Mouse (Mus musculus) neural tube, embryonic 13.5 days (tissue): ENCODE data around the gene Gm13199. TPM values are rescaled to one million over a fixed set of nuclear protein-coding genes. Genes with fewer than 3 reads are reported as not detected.

Source experiments
- ATAC-seq: fragments of 200-750 bp; cut with Nextera tagmentation; 2 replicates; pipeline ENCODE4 v1.8.0; 2017; ENCODE audit warnings: low read depth, mild to moderate bottlenecking, moderate TSS enrichment, moderate library complexity
- H3K27ac ChIP-seq: fragments of 300-500 bp; sonication (generic); replicated peaks from 2 replicates; pipeline ENCODE4 v1.5.1; 2015; ENCODE audit warnings: moderate library complexity, mild to moderate bottlenecking, inconsistent platforms
- H3K27me3 ChIP-seq: fragments of 300-500 bp; sonication (generic); 2 replicates; pipeline ENCODE4 v1.6.1; 2015; ENCODE audit warnings: mild to moderate bottlenecking, inconsistent platforms
- H3K36me3 ChIP-seq: fragments of 300-500 bp; sonication (generic); 2 replicates; pipeline ENCODE4 v1.6.1; 2015; ENCODE audit warnings: mild to moderate bottlenecking, inconsistent platforms
- H3K4me1 ChIP-seq: fragments of 300-500 bp; sonication (generic); replicated peaks from 2 replicates; pipeline ENCODE4 v1.6.1; 2015; ENCODE audit warnings: inconsistent platforms
- H3K4me2 ChIP-seq: fragments of 300-500 bp; sonication (generic); 2 replicates; pipeline ENCODE4 v1.6.1; 2015; ENCODE audit warnings: inconsistent platforms, mild to moderate bottlenecking, moderate library complexity
- H3K4me3 ChIP-seq: fragments of 300-500 bp; sonication (generic); 2 replicates; pipeline ENCODE4 v1.5.1; 2015; ENCODE audit warnings: mild to moderate bottlenecking, inconsistent platforms
- H3K9ac ChIP-seq: fragments of 300-500 bp; sonication (generic); 2 replicates; pipeline ENCODE4 v1.6.1; 2015; ENCODE audit warnings: moderate library complexity, mild to moderate bottlenecking, inconsistent platforms
- H3K9me3 ChIP-seq: fragments of 300-500 bp; sonication (generic); 2 replicates; pipeline ENCODE4 v1.6.1; 2016; ENCODE audit warnings: inconsistent platforms
- WGBS: fragments of 180-500 bp; shearing (Covaris S2); methylation state at CpG from one replicate; pipeline ENCODE4 v1.1.7; 2015; 5-methylcytosine and 5-hydroxymethylcytosine counted together
- polyA plus RNA-seq: library from polyadenylated mRNA; unstranded; fragments of >200 nt; fragmentation: Nextera tagmentation; extraction: Ambion mirVana; gene quantifications from 2 replicates; pipeline ENCODE4 v1.2.1, GENCODE M21; 2015

Gm13199 gene
- polyA plus RNA-seq, 1 experiment from 2014 or later, result 0.85 TPM

DNA sequence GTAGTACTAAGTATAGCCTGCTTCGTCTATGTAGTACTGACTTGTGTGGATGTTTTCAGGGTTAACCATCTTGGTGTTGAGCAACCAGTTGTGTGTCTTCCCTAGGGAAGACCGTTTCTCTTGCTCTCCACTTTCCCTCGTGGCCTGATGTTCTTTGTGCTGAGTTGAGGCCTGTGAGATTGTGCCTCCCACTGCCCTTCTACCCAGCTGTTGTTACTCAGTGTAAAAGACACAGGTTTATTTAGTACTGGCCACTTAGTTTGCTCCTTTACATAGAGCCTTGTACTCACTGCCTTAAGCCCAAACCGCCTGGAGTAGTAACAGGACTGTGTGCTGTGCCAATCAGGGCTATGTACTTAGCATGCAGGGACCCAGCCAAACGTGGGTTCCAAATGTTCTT is 10.9 kb downstream of the Gm13199 start:
- H3K27me3 ChIP-seq, result no peaks in the 10 kb centered on the region
- no peak overlapping the region for H3K4me2 ChIP-seq
- H3K36me3 ChIP-seq, result peaks cover 31% of the 10 kb centered on the region
- ATAC-seq, result no peak
- peaks cover 3% of the 10 kb centered on the region; the same call in 1 of the 2 replicates for H3K4me1 ChIP-seq
- no peak overlapping the region for H3K9ac ChIP-seq
- WGBS, result 86% methylated on average over 5 of the region's 5 CpGs
- H3K9me3 ChIP-seq, result no peaks in the 10 kb centered on the region
- H3K4me3 ChIP-seq, result no peak overlapping the region
- H3K27ac ChIP-seq, result no peak overlapping the region

DNA sequence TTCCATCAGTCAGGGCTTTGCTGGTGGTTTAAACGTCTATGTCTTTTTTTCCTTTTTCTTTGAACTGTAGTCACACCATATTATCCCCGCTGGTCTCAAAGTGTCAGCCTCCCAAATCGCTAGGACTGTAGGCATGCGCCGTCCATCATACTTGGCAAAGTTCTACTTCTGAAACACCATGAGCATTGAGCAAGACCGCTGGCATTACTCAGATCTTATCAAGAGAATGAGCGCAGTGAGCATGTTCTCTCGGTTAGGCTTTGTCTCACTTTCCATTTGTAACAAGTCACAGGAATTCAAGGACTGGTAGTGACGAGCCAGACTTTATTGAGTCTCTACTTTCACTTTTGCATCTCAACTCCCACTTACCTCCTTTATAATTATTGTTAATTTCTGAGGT is 11.6 kb downstream of the Gm13199 start:
- Histone ChIP-seq H3K9ac (no peak overlapping the region), H3K4me1 (peaks cover 10% of the 10 kb centered on the region), H3K27me3 (no peaks in the 10 kb centered on the region), H3K9me3 (no peaks in the 10 kb centered on the region), H3K36me3 (peaks cover 27% of the 10 kb centered on the region; the same call in 1 of the 2 replicates), H3K27ac (no peak overlapping the region), H3K4me2 (no peak overlapping the region), H3K4me3 (no peak overlapping the region)
- ATAC-seq, result no peak
- WGBS, result 95% methylated on average over 9 of the region's 9 CpGs

DNA sequence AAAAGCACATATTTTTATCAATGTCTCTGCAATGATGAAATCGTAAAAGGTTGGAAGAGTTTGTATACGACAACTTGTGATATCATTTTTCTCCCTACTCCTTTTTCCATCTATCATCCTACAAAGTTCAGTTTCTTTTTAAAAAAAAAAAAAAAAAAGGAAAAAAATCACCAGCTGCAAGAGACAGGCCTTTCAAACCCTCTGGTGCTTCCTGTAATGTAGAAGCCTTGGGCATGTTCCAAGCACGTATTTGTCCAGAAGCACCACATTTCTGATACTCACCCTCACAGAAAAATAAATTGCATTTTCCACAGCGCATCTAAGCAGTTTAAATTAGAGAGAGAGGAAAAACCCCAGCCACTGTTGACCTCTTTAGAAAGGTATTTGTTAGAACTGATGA is 16.9 kb downstream of the Gm13199 start:
- no peak for ATAC-seq
- peak overlapping the region; percentile 68 for H3K4me2 ChIP-seq
- H3K4me3 ChIP-seq, result peak overlapping the region; percentile 73
- H3K27ac ChIP-seq, result no peak overlapping the region
- H3K9me3 ChIP-seq, result no peaks in the 10 kb centered on the region
- H3K27me3 ChIP-seq, result no peaks in the 10 kb centered on the region
- peak overlapping the region; percentile 75 for H3K9ac ChIP-seq
- H3K4me1 ChIP-seq, result peaks cover 24% of the 10 kb centered on the region
- peaks cover 23% of the 10 kb centered on the region for H3K36me3 ChIP-seq
- 39% methylated on average over 4 of the region's 4 CpGs for WGBS

DNA sequence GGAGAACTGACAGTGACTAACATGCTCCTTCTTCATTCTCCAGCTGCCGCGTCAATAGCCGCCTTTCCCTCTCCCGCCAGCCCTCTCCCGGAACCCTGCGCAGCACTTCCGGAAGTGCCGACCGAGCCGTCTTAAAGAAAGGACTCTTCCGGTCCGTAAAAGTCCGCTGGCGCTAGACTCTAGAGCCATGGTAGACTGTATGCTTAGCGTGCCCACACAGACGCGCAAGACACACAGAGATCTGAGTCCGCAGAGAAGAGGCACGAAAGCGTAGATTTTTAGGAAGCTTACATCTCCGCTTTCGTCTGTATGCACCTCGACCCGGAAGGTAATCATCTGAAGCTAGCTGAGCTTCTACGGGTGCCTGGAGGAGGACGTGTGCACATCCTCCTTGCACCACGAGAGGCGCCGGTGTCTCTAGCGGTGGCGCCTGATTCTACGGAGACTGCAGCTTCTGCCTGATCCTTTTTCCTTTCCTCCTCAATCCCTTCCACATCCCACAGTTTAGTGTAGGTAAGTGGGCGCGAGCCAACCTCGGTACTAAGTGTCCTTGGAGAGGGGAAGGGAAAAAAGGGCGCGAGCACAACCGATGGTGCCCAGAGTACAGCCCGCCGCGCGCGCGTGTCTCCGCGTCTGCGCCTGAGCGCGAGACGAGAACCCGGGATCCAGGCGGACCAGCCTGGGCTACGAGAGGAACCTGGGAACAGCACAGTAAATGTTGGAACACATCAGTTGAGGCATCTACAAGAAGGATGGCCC is 17.7 kb downstream of the Gm13199 start, which contains the start of the genes Nudt5 and Cdc123:
TSS of gene Nudt5 (plus strand) at position 147 of the 759 bp plus-strand sequence.
TSS of gene Cdc123 (minus strand) at position 292 of the 759 bp plus-strand sequence.
- WGBS, result under 1% methylated on average over 53 of the region's 53 CpGs
- Histone ChIP-seq H3K4me3 (peak within 1 kb of the TSS; percentile 73), H3K27me3 (no peaks in the 10 kb centered on the region), H3K4me2 (peak within 1 kb of the TSS; percentile 68), H3K4me1 (peaks cover 24% of the 10 kb centered on the region), H3K36me3 (peaks cover 30% of the 10 kb centered on the region), H3K9ac (peak within 1 kb of the TSS; percentile 75), H3K27ac (peak within 1 kb of the TSS; percentile 91), H3K9me3 (no peaks in the 10 kb centered on the region)
- ATAC-seq, result peak; percentile 97

DNA sequence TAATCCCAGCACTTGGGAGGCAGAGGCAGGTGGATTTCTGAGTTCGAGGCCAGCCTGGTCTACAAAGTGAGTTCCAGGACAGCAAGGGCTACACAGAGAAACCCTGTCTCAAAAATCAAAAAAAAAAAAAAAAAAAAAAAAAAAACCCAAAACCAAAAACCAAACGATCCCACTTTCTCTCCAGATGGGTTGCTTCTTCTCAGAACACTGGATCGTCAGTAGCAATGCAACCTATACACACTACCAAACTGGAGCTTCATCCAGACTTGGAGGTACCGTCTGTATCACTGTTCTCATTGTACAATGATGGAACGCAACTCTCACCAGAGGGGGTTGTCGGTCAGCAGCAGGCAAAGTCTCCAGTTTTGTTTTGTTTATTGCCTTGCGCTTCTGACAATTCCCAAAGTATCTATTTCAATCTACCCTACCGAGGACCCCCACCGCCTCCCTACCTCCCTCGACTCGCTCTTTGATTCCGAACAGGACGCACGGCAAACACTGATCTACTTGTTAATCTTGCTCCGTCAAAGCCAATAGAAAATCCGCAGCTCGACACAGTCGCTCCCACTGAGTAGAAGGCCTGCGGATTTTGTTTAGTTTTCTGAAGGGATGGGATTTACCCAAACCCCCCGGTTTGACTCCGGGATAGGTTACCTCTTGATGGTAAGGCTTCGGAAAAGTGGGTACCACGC is 18.4 kb downstream of the Gm13199 start:
- H3K27me3 ChIP-seq, result no peaks in the 10 kb centered on the region
- peaks cover 24% of the 10 kb centered on the region for H3K4me1 ChIP-seq
- peak overlapping the region; percentile 73 for H3K4me3 ChIP-seq
- peak overlapping the region; percentile 91 for H3K27ac ChIP-seq
- peaks cover 37% of the 10 kb centered on the region for H3K36me3 ChIP-seq
- WGBS, result 5% methylated on average over 23 of the region's 23 CpGs
- ATAC-seq, result peak; percentile 56
- peak overlapping the region; percentile 75 for H3K9ac ChIP-seq
- H3K9me3 ChIP-seq, result no peaks in the 10 kb centered on the region
- peak overlapping the region; percentile 68 for H3K4me2 ChIP-seq

DNA sequence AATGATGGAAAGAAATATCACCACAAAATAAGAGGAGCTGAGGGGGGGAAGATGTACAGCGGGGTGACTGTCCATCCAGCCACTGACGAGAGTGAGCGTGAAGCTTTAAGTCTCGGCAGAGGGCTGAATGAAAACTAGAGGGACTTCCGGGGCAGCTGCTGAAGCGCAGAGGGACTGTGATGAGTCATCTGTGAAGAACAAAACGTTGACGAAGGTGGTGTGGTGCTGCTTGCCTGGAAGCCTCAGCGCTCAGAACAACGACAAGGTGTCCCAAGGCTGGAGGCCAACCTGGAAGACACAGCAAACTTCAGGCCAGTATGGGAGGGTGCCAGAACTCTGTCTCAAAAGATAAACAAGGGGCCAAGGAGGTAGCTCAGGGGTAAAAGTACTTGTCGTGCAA is 21.9 kb downstream of the Gm13199 start:
- Histone ChIP-seq H3K27ac (no peak overlapping the region), H3K4me2 (no peak overlapping the region), H3K27me3 (no peaks in the 10 kb centered on the region), H3K4me3 (no peak overlapping the region), H3K4me1 (peaks cover 11% of the 10 kb centered on the region), H3K9me3 (no peaks in the 10 kb centered on the region), H3K36me3 (peaks cover 57% of the 10 kb centered on the region), H3K9ac (no peak overlapping the region)
- WGBS, result 97% methylated on average over 11 of the region's 11 CpGs
- ATAC-seq, result no peak

DNA sequence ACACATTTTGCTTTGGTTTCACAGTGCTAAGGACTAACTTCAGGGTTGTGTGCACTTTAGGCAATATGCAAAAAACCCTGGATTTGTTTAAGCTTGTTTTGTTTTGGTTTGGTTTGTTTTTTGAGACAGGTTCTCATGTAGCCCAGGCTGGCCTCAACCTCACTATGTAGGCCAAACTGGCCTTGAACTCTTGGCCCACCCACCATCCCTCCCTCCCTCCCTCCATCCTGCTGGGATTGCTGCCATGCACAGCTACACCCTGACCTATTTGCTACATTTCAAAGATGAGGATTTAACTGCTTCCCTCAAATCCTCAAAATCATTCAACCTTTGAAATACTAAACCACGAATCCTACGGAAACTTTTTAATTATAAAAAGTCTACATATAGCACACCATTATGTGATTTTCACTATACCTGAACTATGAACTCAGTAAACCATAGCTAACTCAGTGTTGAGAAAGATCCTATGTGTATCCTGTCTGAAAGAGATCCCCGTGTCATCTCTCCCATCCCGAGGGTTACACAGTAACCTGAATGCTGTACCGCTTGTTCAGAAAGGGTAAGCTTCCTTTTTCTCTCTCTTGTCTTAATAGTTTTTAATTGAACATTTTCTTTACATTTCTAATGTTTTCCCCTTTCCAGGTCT is 37.3 kb downstream of the Gm13199 start:
- no peaks in the 10 kb centered on the region for H3K27me3 ChIP-seq
- no peak overlapping the region for H3K9ac ChIP-seq
- WGBS, result 94% methylated on average over 5 of the region's 5 CpGs
- H3K9me3 ChIP-seq, result no peaks in the 10 kb centered on the region
- no peak overlapping the region for H3K4me2 ChIP-seq
- H3K4me3 ChIP-seq, result no peak overlapping the region
- H3K4me1 ChIP-seq, result no peaks in the 10 kb centered on the region
- no peak overlapping the region for H3K27ac ChIP-seq
- no peak for ATAC-seq
- H3K36me3 ChIP-seq, result peaks cover 56% of the 10 kb centered on the region

DNA sequence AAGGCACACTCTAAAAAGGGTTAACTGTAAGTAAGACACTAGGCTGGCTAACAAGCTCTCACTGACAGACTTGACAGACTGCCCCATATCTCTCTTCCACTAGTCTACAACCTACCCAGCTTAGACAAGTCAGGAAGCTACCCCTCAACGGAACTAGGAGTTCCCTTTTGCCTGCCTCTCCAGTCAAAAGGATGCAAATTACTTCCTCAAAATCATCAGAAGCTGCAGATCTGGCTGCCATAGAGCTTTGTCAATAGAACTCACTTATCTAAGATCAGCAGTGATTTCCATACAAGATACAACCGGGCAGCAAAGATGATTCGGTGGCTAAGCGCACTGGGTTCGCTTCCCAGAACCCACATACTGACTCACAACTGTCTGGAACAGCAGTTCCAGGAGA is 38.0 kb downstream of the Gm13199 start:
- H3K9me3 ChIP-seq, result no peaks in the 10 kb centered on the region
- H3K36me3 ChIP-seq, result peaks cover 58% of the 10 kb centered on the region
- no peak overlapping the region for H3K4me2 ChIP-seq
- no peak overlapping the region for H3K9ac ChIP-seq
- 91% methylated on average over 5 of the region's 5 CpGs for WGBS
- no peak for ATAC-seq
- H3K4me3 ChIP-seq, result no peak overlapping the region
- H3K4me1 ChIP-seq, result no peaks in the 10 kb centered on the region
- H3K27me3 ChIP-seq, result no peaks in the 10 kb centered on the region
- H3K27ac ChIP-seq, result no peak overlapping the region

DNA sequence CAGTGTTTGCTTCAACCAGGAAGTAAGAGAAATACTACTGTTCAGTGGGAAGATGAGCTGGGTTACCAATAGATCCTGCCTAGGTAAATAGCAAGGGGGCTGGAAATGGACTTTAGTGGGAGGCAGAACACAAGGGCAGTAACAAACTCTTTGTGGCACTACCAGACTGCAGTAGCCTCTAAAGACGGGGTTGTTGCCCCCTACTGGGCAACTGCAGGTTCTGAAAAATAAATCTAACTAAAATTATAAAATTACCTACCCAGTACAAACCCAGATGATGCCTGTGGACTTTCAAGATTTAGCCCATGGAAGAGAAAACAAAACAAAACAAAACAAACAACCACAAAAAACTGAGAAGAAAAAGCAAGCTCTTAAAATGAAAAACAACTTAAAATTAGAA is 38.5 kb downstream of the Gm13199 start:
- H3K4me3 ChIP-seq, result no peak overlapping the region
- H3K27me3 ChIP-seq, result no peaks in the 10 kb centered on the region
- no peak overlapping the region for H3K9ac ChIP-seq
- H3K4me2 ChIP-seq, result no peak overlapping the region
- H3K27ac ChIP-seq, result no peak overlapping the region
- ATAC-seq, result no peak
- WGBS, result 15% methylated on average over 1 of the region's 1 CpGs
- no peaks in the 10 kb centered on the region for H3K4me1 ChIP-seq
- H3K36me3 ChIP-seq, result peaks cover 63% of the 10 kb centered on the region
- no peaks in the 10 kb centered on the region for H3K9me3 ChIP-seq

DNA sequence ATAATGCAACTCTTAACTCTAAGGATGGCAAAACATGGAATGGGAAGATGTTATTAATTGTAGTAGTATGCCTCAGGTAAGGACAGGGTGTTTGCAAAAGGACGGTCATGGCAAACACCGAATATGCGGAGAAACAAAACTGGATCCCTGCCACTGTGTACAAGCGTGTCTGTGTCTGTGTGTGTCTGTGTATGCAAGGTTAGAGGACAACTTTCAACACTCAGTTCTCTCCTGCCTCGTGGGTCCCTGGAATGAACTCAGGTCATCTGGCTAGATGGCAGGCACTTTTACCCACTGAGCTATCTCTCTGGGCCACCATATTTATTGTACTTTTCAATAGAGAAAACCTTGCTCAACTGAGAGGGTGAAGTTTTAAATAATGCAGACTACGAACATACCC is 40.3 kb downstream of the Gm13199 start:
- WGBS, result 96% methylated on average over 6 of the region's 6 CpGs
- Histone ChIP-seq H3K27ac (no peak overlapping the region), H3K4me3 (no peak overlapping the region), H3K4me1 (no peaks in the 10 kb centered on the region), H3K27me3 (no peaks in the 10 kb centered on the region), H3K9me3 (no peaks in the 10 kb centered on the region), H3K4me2 (no peak overlapping the region), H3K9ac (no peak overlapping the region), H3K36me3 (peaks cover 71% of the 10 kb centered on the region)
- no peak for ATAC-seq

DNA sequence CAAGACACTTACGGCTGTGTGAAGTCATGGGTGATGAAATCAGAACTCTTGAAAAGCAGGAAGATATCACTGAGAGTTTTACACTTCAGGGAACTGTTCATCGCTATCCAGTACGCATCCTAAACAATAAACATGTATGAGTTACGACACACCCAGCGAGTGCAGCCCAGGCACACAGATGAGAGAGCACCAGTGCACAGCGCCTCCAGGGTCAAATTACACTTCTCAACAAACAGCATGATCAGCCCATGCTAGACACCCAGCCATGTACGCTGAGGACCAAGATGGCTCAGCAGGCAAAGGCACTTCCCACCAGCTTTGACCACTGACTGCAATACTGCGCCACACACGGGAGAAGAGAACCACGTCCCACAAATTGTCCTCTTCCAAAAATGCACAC is 41.5 kb downstream of the Gm13199 start:
- no peak for ATAC-seq
- no peak overlapping the region for H3K4me3 ChIP-seq
- no peaks in the 10 kb centered on the region for H3K9me3 ChIP-seq
- peaks cover 72% of the 10 kb centered on the region for H3K36me3 ChIP-seq
- H3K4me1 ChIP-seq, result no peaks in the 10 kb centered on the region
- no peak overlapping the region for H3K27ac ChIP-seq
- H3K27me3 ChIP-seq, result no peaks in the 10 kb centered on the region
- WGBS, result 90% methylated on average over 10 of the region's 10 CpGs
- no peak overlapping the region for H3K9ac ChIP-seq
- H3K4me2 ChIP-seq, result no peak overlapping the region
